Mouse (Mus musculus): ENCODE data around the gene Vps41. TPM values are rescaled to one million over a fixed set of nuclear protein-coding genes. Genes with fewer than 3 reads are reported as not detected.

The Vps41 gene
- 100 to 1,000 TPM; 145 to 153 TPM for total RNA-seq (2021)

- DNase-seq (ENCODE audit: extremely low spot score in 1 of 2, low spot score in 1 of 2): peak; percentile 62 to 64
Observed at GRCm38 (mm10) chr13:18717185-18717584, at the start of gene Vps41. Gene Vps41 (plus strand): TSS chr13:18717286.

- peak; percentile 33 to 73 for DNase-seq (ENCODE audit: extremely low spot score in 1 of 2, low spot score in 1 of 2)
Observed at GRCm38 (mm10) chr13:18698518-18699065, 18.5 kb upstream of the Vps41 start.

GRCm38 (mm10) chr13:18711685-18712084 is 5.4 kb upstream of the Vps41 start:
- no peak for DNase-seq (ENCODE audit: extremely low spot score in 1 of 2, low spot score in 1 of 2)

- no peak for DNase-seq (ENCODE audit: extremely low spot score in 1 of 2, low spot score in 1 of 2)
Observed at GRCm38 (mm10) chr13:18716707-18717106, 379 bp upstream of the Vps41 start.

GRCm38 (mm10) chr13:18718461-18718860 is 1.4 kb downstream of the Vps41 start:
- DNase-seq (ENCODE audit: extremely low spot score in 1 of 2, low spot score in 1 of 2): no peak

- no peak for DNase-seq (ENCODE audit: extremely low spot score in 1 of 2, low spot score in 1 of 2)
Observed at GRCm38 (mm10) chr13:18730666-18731065, 13.6 kb downstream of the Vps41 start.

- no peak for DNase-seq (ENCODE audit: extremely low spot score in 1 of 2, low spot score in 1 of 2)
Observed at GRCm38 (mm10) chr13:18736590-18736989, 19.5 kb downstream of the Vps41 start.

GRCm38 (mm10) chr13:18743575-18744265 is 26.6 kb downstream of the Vps41 start:
- DNase-seq (ENCODE audit: extremely low spot score in 1 of 2, low spot score in 1 of 2): peak; percentile 23 to 38

GRCm38 (mm10) chr13:18744266-18744652 is 27.2 kb downstream of the Vps41 start:
- no peak for DNase-seq (ENCODE audit: extremely low spot score in 1 of 2, low spot score in 1 of 2)

- DNase-seq (ENCODE audit: extremely low spot score in 1 of 2, low spot score in 1 of 2): no peak
Observed at GRCm38 (mm10) chr13:18757958-18758357, 40.9 kb downstream of the Vps41 start.

- DNase-seq (ENCODE audit: extremely low spot score in 1 of 2, low spot score in 1 of 2): no peak
Observed at GRCm38 (mm10) chr13:18759361-18760056, 42.4 kb downstream of the Vps41 start.

- no peak for DNase-seq (ENCODE audit: extremely low spot score in 1 of 2, low spot score in 1 of 2)
Observed at GRCm38 (mm10) chr13:18761452-18761851, 44.4 kb downstream of the Vps41 start.

GRCm38 (mm10) chr13:18767893-18768292 is 50.8 kb downstream of the Vps41 start:
- DNase-seq (ENCODE audit: extremely low spot score in 1 of 2, low spot score in 1 of 2): no peak

- no peak for DNase-seq (ENCODE audit: extremely low spot score in 1 of 2, low spot score in 1 of 2)
Observed at GRCm38 (mm10) chr13:18768495-18768894, 51.4 kb downstream of the Vps41 start.

GRCm38 (mm10) chr13:18773437-18774198 is 56.5 kb downstream of the Vps41 start:
- DNase-seq (ENCODE audit: extremely low spot score in 1 of 2, low spot score in 1 of 2): no peak

GRCm38 (mm10) chr13:18781250-18781649 is 64.2 kb downstream of the Vps41 start:
- DNase-seq (ENCODE audit: extremely low spot score in 1 of 2, low spot score in 1 of 2): no peak

GRCm38 (mm10) chr13:18785702-18786101 is 68.6 kb downstream of the Vps41 start:
- DNase-seq (ENCODE audit: extremely low spot score in 1 of 2, low spot score in 1 of 2): no peak

GRCm38 (mm10) chr13:18788040-18788439 is 71.0 kb downstream of the Vps41 start:
- no peak for DNase-seq (ENCODE audit: extremely low spot score in 1 of 2, low spot score in 1 of 2)

- no peak for DNase-seq (ENCODE audit: extremely low spot score in 1 of 2, low spot score in 1 of 2)
Observed at GRCm38 (mm10) chr13:18788689-18789088, 71.6 kb downstream of the Vps41 start.

GRCm38 (mm10) chr13:18789662-18790061 is 72.6 kb downstream of the Vps41 start:
- no peak for DNase-seq (ENCODE audit: extremely low spot score in 1 of 2, low spot score in 1 of 2)

- no peak for DNase-seq (ENCODE audit: extremely low spot score in 1 of 2, low spot score in 1 of 2)
Observed at GRCm38 (mm10) chr13:18790086-18790485, 73.0 kb downstream of the Vps41 start.

Measured in layer of hippocampus, postnatal 25 days (tissue).